ENCODE assay signal across 21 mouse cellular contexts in genomic region chr7:110315352-110315751, GRCm38 (mm10).
"Had no signal": no experiment of that assay in that cellular context is flagged by ENCODE, and none has a peak within 500 bp of the region (broad histone marks: within the 10 kb centered on the region; RNA-seq: fewer than 3 reads in every experiment).

No protein-coding gene starts in this region.

- H3K27me3 ChIP-seq: kidney, embryonic 15.5 days; liver, embryonic 15.5 days; lung, embryonic 15.5 days; midbrain, embryonic 12.5 days; midbrain, embryonic 15.5 days; neural tube, embryonic 12.5 days; neural tube, embryonic 15.5 days had no signal

- H3K27ac ChIP-seq: kidney, embryonic 15.5 days; left cerebral cortex, adult 2 months; liver, embryonic 15.5 days; lung, embryonic 15.5 days; midbrain, embryonic 12.5 days; midbrain, embryonic 15.5 days; neural tube, embryonic 12.5 days; neural tube, embryonic 15.5 days; stomach, postnatal 0 days had no signal

- ATAC-seq: midbrain, embryonic 15.5 days had no signal

- DNase-seq: kidney, adult 11 months; kidney, postnatal 14 days; layer of hippocampus, postnatal 36 days; lung, adult 18-20 months; lung, postnatal 10 days; lung, postnatal 36 days; right cerebral cortex, adult 18-20 months; right cerebral cortex, postnatal 14 days; right cerebral cortex, postnatal 4 days; thymus, adult 2 months; thymus, postnatal 14 days had no signal

- H3K9ac ChIP-seq: kidney, embryonic 15.5 days; liver, embryonic 15.5 days; lung, embryonic 15.5 days; midbrain, embryonic 12.5 days; midbrain, embryonic 15.5 days; neural tube, embryonic 12.5 days; neural tube, embryonic 15.5 days had no signal

- H3K9me3 ChIP-seq: kidney, embryonic 15.5 days; liver, embryonic 15.5 days; lung, embryonic 15.5 days; midbrain, embryonic 12.5 days; midbrain, embryonic 15.5 days; neural tube, embryonic 15.5 days had no signal

- H3K4me1 ChIP-seq: kidney, embryonic 15.5 days; liver, embryonic 15.5 days; lung, embryonic 15.5 days; midbrain, embryonic 12.5 days; midbrain, embryonic 15.5 days; neural tube, embryonic 12.5 days; neural tube, embryonic 15.5 days had no signal

- H3K4me2 ChIP-seq: kidney, embryonic 15.5 days; liver, embryonic 11.5 days; liver, embryonic 15.5 days; lung, embryonic 15.5 days; midbrain, embryonic 12.5 days; midbrain, embryonic 15.5 days; neural tube, embryonic 12.5 days; neural tube, embryonic 15.5 days had no signal

- H3K4me3 ChIP-seq: kidney, embryonic 15.5 days; left cerebral cortex, adult 2 months; liver, embryonic 15.5 days; lung, embryonic 15.5 days; midbrain, embryonic 12.5 days; midbrain, embryonic 15.5 days; neural tube, embryonic 12.5 days; neural tube, embryonic 15.5 days had no signal
